Mouse (Mus musculus) liver, embryonic 14.5 days (tissue): ENCODE data around the gene Tpst1. TPM values are rescaled to one million over a fixed set of nuclear protein-coding genes. Genes with fewer than 3 reads are reported as not detected.

Experiments used
- ATAC-seq: fragments of 200-750 bp; cut with Nextera tagmentation; 2 replicates; pipeline ENCODE4 v1.8.0; 2017; ENCODE audit warnings: moderate number of reproducible peaks, mild to moderate bottlenecking, moderate library complexity; ENCODE audit not compliant: insufficient read depth
- DNase-seq, 3 experiments: peaks; one replicate each; pipeline ENCODE4 v3.0.0-alpha.2; 2012 to 2013; ENCODE audit warnings: low read depth in 3 of 3, low spot score in 3 of 3
- H3K27ac ChIP-seq: fragments of 300-500 bp; sonication (generic); 2 replicates; pipeline ENCODE4 v1.5.1; 2014; ENCODE audit warnings: moderate library complexity, mild to moderate bottlenecking, control low read depth, inconsistent platforms
- H3K27me3 ChIP-seq: fragments of 300-500 bp; sonication (generic); 2 replicates; pipeline ENCODE4 v1.6.1; 2014; ENCODE audit warnings: mild to moderate bottlenecking, low read length, moderate library complexity; ENCODE audit not compliant: control insufficient read depth, insufficient read depth
- H3K36me3 ChIP-seq: fragments of 300-500 bp; sonication (generic); replicated peaks from 2 replicates; pipeline ENCODE4 v1.6.1; 2014; ENCODE audit warnings: low read depth; ENCODE audit not compliant: control insufficient read depth, insufficient read depth
- H3K4me1 ChIP-seq, 2 experiments: fragments of 200-500 bp in 1 of 2; fragments of 300-500 bp in 1 of 2; sonication (generic) in 1 of 2; replicated peaks; 2 replicates each; pipeline ENCODE4 v1.6.1; 2012 to 2014; ENCODE audit warnings: antibody characterized with exemption in 1 of 2, inconsistent platforms in 1 of 2, low read length in 1 of 2; ENCODE audit not compliant: control insufficient read depth in 2 of 2, insufficient read depth in 2 of 2
- H3K4me2 ChIP-seq: fragments of 300-500 bp; sonication (generic); 2 replicates; pipeline ENCODE4 v1.6.1; 2014; ENCODE audit warnings: low read depth, mild to moderate bottlenecking, control low read depth, moderate library complexity
- H3K4me3 ChIP-seq, 2 experiments: fragments of 200-500 bp in 1 of 2; fragments of 300-500 bp in 1 of 2; sonication (generic) in 1 of 2; 2 replicates each; pipeline ENCODE4 v1.5.1; 2012 to 2014; ENCODE audit warnings: low read depth in 2 of 2, low read length in 2 of 2, mild to moderate bottlenecking in 2 of 2, control low read depth in 1 of 2, inconsistent platforms in 1 of 2, moderate library complexity in 1 of 2; ENCODE audit not compliant: insufficient read depth in 1 of 2
- H3K9ac ChIP-seq: fragments of 300-500 bp; sonication (generic); replicated peaks from 2 replicates; pipeline ENCODE4 v1.6.1; 2014; ENCODE audit warnings: mild to moderate bottlenecking, control low read depth, moderate library complexity
- H3K9me3 ChIP-seq: fragments of 300-500 bp; sonication (generic); 2 replicates; pipeline ENCODE4 v1.6.1; 2016; ENCODE audit warnings: low read length, mixed read lengths; ENCODE audit not compliant: control insufficient read depth
- CTCF ChIP-seq: IDR thresholded peaks from 2 replicates; pipeline ENCODE4 v1.5.1; 2016; ENCODE audit warnings: antibody characterized with exemption, low read depth, control low read depth
- EP300 ChIP-seq: IDR thresholded peaks from 2 replicates; pipeline ENCODE4 v1.6.1; 2016; ENCODE audit warnings: antibody characterized with exemption, low read depth
- WGBS: fragments of 180-500 bp; shearing (Covaris S2); extraction: QIAGEN DNeasy Blood & Tissue Kit; methylation state at CpG from one replicate; pipeline ENCODE4 v1.1.7; 2014; ENCODE audit not compliant: insufficient replicate concordance; 5-methylcytosine and 5-hydroxymethylcytosine counted together
- polyA plus RNA-seq, 2 experiments: library from polyadenylated mRNA; depleted of rRNA in 1 of 2; stranded (reverse) in 1 of 2; unstranded in 1 of 2; fragments of >200 nt; fragmentation: Nextera tagmentation in 1 of 2; extraction: Ambion mirVana in 1 of 2; gene quantifications; 2 replicates each; pipeline versions ENCODE4 v1.2.1 to v1.2.3; 2012 to 2014

The Tpst1 gene
- polyA plus RNA-seq, 2 experiments: 10.0 to 22.8 TPM

DNA sequence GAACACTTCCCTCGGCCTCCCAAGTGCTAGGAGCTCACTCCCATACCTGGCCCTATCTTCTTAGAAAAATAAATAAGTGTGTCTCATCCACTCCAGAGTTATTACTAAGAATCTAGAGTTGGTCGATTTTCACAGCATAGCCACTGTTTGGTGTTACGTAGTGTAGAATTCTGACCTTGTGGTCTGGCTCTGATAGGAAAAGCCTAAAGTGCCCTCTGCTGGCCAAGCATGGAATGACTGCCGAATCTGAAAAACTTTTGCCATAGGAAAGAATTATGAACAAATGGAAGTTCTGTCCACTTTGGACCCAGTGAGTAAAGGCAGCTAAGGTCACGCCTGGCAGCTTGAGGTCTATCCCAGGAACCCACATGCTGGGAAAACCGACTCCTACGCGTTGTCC is 66.3 kb downstream of the Tpst1 start:
- no peak overlapping the region for H3K27ac ChIP-seq
- no peaks in the 10 kb centered on the region for H3K36me3 ChIP-seq
- H3K4me1 ChIP-seq: peaks cover 7% of the 10 kb centered on the region in 2 experiments
- H3K9ac ChIP-seq: no peak overlapping the region
- TF ChIP-seq EP300 (no peak), CTCF (peak; percentile 90)
- ATAC-seq: no peak
- no peak overlapping the region for H3K4me2 ChIP-seq
- WGBS: 16% methylated on average over 8 of the region's 8 CpGs
- H3K9me3 ChIP-seq: no peaks in the 10 kb centered on the region
- H3K27me3 ChIP-seq: no peaks in the 10 kb centered on the region
- peak; percentile 52 to 60 (median 55) for DNase-seq
- H3K4me3 ChIP-seq: no peak overlapping the region

GRCm38 (mm10) chr5:130141138-130141537 is 68.0 kb downstream of the Tpst1 start:
- Histone ChIP-seq H3K27ac (no peak overlapping the region), H3K27me3 (no peaks in the 10 kb centered on the region), H3K36me3 (no peaks in the 10 kb centered on the region), H3K9me3 (no peaks in the 10 kb centered on the region), H3K9ac (no peak overlapping the region), H3K4me1 (peaks cover 15 to 17% of the 10 kb centered on the region in 2 experiments), H3K4me3 (no peak overlapping the region), H3K4me2 (no peak overlapping the region)
- WGBS: 57% methylated on average over 5 of the region's 5 CpGs
- DNase-seq: no peak
- ATAC-seq: no peak
- TF ChIP-seq EP300 (no peak), CTCF (no peak)

- H3K27me3 ChIP-seq: no peaks in the 10 kb centered on the region
- TF ChIP-seq EP300 (no peak), CTCF (no peak)
- H3K4me3 ChIP-seq: no peak overlapping the region
- H3K4me1 ChIP-seq: peaks cover 17 to 19% of the 10 kb centered on the region in 2 experiments
- H3K27ac ChIP-seq: no peak overlapping the region
- 73% methylated on average over 4 of the region's 4 CpGs for WGBS
- H3K36me3 ChIP-seq: no peaks in the 10 kb centered on the region
- DNase-seq (no peak), ATAC-seq (no peak)
- no peak overlapping the region for H3K4me2 ChIP-seq
- no peaks in the 10 kb centered on the region for H3K9me3 ChIP-seq
- H3K9ac ChIP-seq: no peak overlapping the region
These were observed 68.9 kb downstream of the Tpst1 start for GRCm38 (mm10) chr5:130142041-130142440.

- H3K9me3 ChIP-seq: no peaks in the 10 kb centered on the region
- no peaks in the 10 kb centered on the region for H3K27me3 ChIP-seq
- H3K9ac ChIP-seq: peak overlapping the region; percentile 52; the same call in 1 of the 2 replicates
- 0 out of 4 replicates have a peak overlapping the region, but pooled peaks of 1 of the 2 experiments have one; percentile 84 for H3K4me3 ChIP-seq
- DNase-seq (no peak), ATAC-seq (no peak)
- peak overlapping the region; percentile 81 for H3K27ac ChIP-seq
- peaks cover 3% of the 10 kb centered on the region; the same call in 1 of the 2 replicates for H3K36me3 ChIP-seq
- WGBS: 84% methylated on average over 7 of the region's 7 CpGs
- H3K4me1 ChIP-seq: peaks cover 17 to 19% of the 10 kb centered on the region in 2 experiments
- peak overlapping the region; percentile 90 for H3K4me2 ChIP-seq
- TF ChIP-seq CTCF (no peak), EP300 (no peak)
These were observed 70.0 kb downstream of the Tpst1 start for GRCm38 (mm10) chr5:130143101-130143500.

DNA sequence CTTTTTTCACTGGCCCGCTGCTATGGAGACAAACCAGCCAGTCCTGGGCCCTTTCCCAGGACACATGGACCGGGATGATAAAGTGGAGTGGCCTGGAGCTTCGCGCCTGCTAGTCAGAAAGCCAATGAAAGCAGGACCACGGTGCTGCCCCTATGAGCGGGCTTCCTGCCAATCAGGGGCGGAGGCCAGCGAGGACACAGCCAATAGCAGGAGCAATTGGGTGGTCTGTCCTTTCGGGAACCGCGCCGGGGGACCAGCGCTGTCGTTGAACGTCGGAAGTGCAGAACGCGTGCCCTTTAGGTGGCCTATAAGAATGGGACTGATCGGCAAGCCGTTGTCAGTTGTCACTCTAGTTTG is 70.8 kb downstream of the Tpst1 start:
- TF ChIP-seq EP300 (no peak), CTCF (peak; percentile 25; the same call in 1 of the 2 replicates)
- peak overlapping the region; percentile 78 to 84 for H3K4me3 ChIP-seq
- DNase-seq (peak in 2 of 3 experiments; percentile 75 to 80), ATAC-seq (peak; percentile 59)
- H3K9me3 ChIP-seq: no peaks in the 10 kb centered on the region
- H3K9ac ChIP-seq: peak overlapping the region; percentile 52
- H3K4me2 ChIP-seq: peak overlapping the region; percentile 90
- peak overlapping the region; percentile 81 for H3K27ac ChIP-seq
- peaks cover 4% of the 10 kb centered on the region; the same call in 1 of the 2 replicates for H3K36me3 ChIP-seq
- no peaks in the 10 kb centered on the region for H3K27me3 ChIP-seq
- WGBS: 3% methylated on average over 20 of the region's 20 CpGs
- peaks cover 17 to 19% of the 10 kb centered on the region in 2 experiments for H3K4me1 ChIP-seq
